Mouse (Mus musculus) kidney, embryonic 15.5 days (tissue): ENCODE results near the gene Agbl4. TPM values are rescaled to one million over a fixed set of nuclear protein-coding genes. Genes with fewer than 3 reads are reported as not detected.

Experiments
- ATAC-seq: fragments of 200-750 bp; cut with Nextera tagmentation; replicated peaks from 2 replicates; pipeline ENCODE4 v1.8.0; 2017; ENCODE audit warnings: moderate TSS enrichment; ENCODE audit not compliant: low FRiP score
- H3K27ac ChIP-seq: fragments of 300-500 bp; sonication (generic); 2 replicates; pipeline ENCODE4 v1.5.1; 2015; ENCODE audit warnings: mild to moderate bottlenecking, inconsistent platforms
- H3K27me3 ChIP-seq: fragments of 300-500 bp; sonication (generic); 2 replicates; pipeline ENCODE4 v1.6.1; 2015; ENCODE audit warnings: inconsistent platforms
- H3K36me3 ChIP-seq: fragments of 300-500 bp; sonication (generic); 2 replicates; pipeline ENCODE4 v1.6.1; 2015; ENCODE audit warnings: inconsistent platforms
- H3K4me1 ChIP-seq: fragments of 300-500 bp; sonication (generic); 2 replicates; pipeline ENCODE4 v1.6.1; 2015; ENCODE audit warnings: inconsistent platforms
- H3K4me2 ChIP-seq: fragments of 300-500 bp; sonication (generic); 2 replicates; pipeline ENCODE4 v1.6.1; 2015; ENCODE audit warnings: moderate library complexity, mild to moderate bottlenecking, inconsistent platforms
- H3K4me3 ChIP-seq: fragments of 300-500 bp; sonication (generic); replicated peaks from 2 replicates; pipeline ENCODE4 v1.5.1; 2015; ENCODE audit warnings: mild to moderate bottlenecking, inconsistent platforms
- H3K9ac ChIP-seq: fragments of 300-500 bp; sonication (generic); 2 replicates; pipeline ENCODE4 v1.6.1; 2015; ENCODE audit warnings: mild to moderate bottlenecking, inconsistent platforms
- H3K9me3 ChIP-seq: fragments of 300-500 bp; sonication (generic); replicated peaks from 2 replicates; pipeline ENCODE4 v1.6.1; 2016; ENCODE audit warnings: inconsistent platforms
- WGBS: fragments of 180-500 bp; shearing (Covaris S2); methylation state at CpG from one replicate; pipeline ENCODE4 v1.1.7; 2015; ENCODE audit warnings: mixed read lengths; 5-methylcytosine and 5-hydroxymethylcytosine counted together
- polyA plus RNA-seq: library from polyadenylated mRNA; unstranded; fragments of >200 nt; fragmentation: Nextera tagmentation; extraction: Ambion mirVana; gene quantifications from 2 replicates; pipeline ENCODE4 v1.2.1, GENCODE M21; 2015

Gene Agbl4
- polyA plus RNA-seq, 1 experiment from 2014 or later: 0.43 TPM

DNA sequence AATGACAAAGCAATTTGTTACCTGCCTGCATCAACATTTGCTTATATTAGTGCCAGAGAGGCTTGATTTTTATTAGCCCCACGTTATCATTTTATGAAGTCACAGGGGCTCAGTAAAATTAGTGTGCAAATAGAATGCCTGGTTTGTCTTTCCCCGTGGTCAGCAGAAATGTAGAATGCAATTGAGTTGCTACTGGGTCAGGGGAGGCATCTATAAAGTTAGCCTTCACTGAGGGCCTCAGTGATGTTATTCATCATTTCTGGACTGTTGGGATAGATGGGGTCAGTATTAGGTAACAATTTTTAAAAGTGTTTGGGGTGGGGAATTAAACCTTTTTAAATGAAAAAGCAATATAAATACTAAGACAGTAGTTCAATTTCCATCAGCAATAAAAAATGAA is 1125.5 kb downstream of the Agbl4 start:
- Histone ChIP-seq H3K4me1 (no peaks in the 10 kb centered on the region), H3K27me3 (no peaks in the 10 kb centered on the region), H3K9ac (no peak overlapping the region), H3K27ac (no peak overlapping the region), H3K4me3 (no peak overlapping the region), H3K9me3 (no peaks in the 10 kb centered on the region), H3K4me2 (no peak overlapping the region), H3K36me3 (no peaks in the 10 kb centered on the region)
- WGBS: 54% methylated on average over 2 of the region's 2 CpGs
- ATAC-seq: no peak

DNA sequence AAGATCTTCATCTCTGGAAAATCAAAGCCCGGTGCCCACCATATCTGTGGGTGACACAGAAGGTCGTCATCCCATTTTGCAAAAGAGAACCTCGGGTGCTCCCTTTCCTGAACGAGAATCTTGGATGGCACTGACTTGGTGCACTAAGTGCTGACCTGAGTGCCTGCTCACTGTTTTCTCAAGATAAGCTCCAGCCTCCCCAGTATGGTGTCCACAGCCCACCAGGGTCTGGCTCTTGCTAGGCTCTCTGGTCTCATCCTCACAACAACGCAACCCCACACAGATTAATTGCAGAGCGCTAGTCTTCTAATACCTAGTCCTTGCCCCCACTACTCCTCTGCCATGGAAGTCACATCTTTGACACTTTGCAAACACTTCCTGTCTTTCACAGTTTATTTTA is 1131.5 kb downstream of the Agbl4 start:
- Histone ChIP-seq H3K9me3 (no peaks in the 10 kb centered on the region), H3K4me3 (no peak overlapping the region), H3K27ac (no peak overlapping the region), H3K36me3 (no peaks in the 10 kb centered on the region), H3K4me2 (no peak overlapping the region), H3K27me3 (no peaks in the 10 kb centered on the region), H3K9ac (no peak overlapping the region), H3K4me1 (no peaks in the 10 kb centered on the region)
- whole genome bisulfite sequencing: 82% methylated on average over 6 of the region's 6 CpGs
- no peak for ATAC-seq

DNA sequence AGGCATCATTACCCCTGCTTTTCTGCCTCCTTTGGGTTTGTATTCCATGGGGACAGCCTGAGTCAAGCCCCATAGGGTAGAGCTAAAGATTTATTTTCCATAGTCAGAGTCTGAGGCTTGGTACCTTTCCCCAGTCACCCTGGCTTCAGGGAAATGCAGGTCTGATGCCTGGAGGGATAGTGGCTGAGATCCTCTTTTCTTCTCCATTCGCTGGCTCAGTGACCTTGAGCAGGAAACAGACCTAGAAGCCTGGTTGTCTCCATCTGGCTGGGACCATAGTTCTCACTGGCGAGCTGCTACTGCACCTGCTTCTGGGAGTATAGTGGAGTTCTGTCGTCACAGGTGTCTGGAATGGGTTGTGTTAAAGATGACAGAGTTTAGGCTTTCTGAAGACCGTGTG is 1132.5 kb downstream of the Agbl4 start:
- 83% methylated on average over 4 of the region's 4 CpGs for WGBS
- Histone ChIP-seq H3K4me3 (no peak overlapping the region), H3K9me3 (no peaks in the 10 kb centered on the region), H3K36me3 (no peaks in the 10 kb centered on the region), H3K27ac (no peak overlapping the region), H3K9ac (no peak overlapping the region), H3K4me2 (no peak overlapping the region), H3K4me1 (no peaks in the 10 kb centered on the region), H3K27me3 (no peaks in the 10 kb centered on the region)
- no peak for ATAC-seq

DNA sequence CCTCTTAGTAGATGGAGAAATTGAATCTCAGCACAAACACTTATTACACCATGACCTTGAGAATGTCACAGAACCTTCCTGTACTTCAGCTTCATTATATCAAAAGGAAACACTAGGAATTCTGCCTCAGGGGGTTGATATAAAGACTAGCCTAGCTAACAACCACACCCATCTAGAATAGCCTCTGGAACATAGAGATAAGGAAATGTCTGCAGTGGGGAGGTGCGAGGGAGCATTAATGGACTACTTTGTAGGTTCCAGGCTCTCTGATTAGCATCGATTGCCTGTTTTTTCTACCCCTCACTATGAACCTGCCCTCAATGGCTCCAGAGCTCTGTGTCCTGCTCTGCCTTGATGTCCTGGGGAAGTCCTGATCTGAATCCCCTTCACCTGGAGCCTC is 1133.1 kb downstream of the Agbl4 start:
- H3K36me3 ChIP-seq: no peaks in the 10 kb centered on the region
- no peaks in the 10 kb centered on the region for H3K4me1 ChIP-seq
- no peak overlapping the region for H3K4me3 ChIP-seq
- no peak overlapping the region for H3K4me2 ChIP-seq
- H3K9me3 ChIP-seq: no peaks in the 10 kb centered on the region
- WGBS: 83% methylated on average over 2 of the region's 2 CpGs
- H3K27me3 ChIP-seq: no peaks in the 10 kb centered on the region
- H3K27ac ChIP-seq: no peak overlapping the region
- H3K9ac ChIP-seq: no peak overlapping the region
- ATAC-seq: no peak

DNA sequence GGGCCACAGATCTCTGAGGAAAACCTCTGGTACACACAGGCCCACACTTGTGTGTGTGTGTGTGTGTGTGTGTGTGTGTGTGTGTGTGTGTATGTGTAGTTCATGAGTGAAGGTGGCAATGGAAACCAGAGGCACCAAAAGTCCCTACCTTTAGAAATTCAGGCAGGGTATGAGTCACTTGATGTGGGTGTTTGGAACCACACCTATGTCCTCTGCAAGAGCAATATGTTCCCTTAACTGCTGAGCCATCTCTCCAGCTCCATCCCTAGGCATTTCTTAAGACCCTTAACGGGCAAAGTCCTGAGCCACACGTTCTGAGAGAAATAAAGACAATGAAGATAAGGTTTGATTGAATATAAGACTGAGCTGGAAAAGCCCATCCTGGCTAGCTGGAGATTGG is 1147.2 kb downstream of the Agbl4 start:
- Histone ChIP-seq H3K4me1 (no peaks in the 10 kb centered on the region), H3K9me3 (no peaks in the 10 kb centered on the region), H3K4me2 (no peak overlapping the region), H3K9ac (no peak overlapping the region), H3K27ac (no peak overlapping the region), H3K4me3 (no peak overlapping the region), H3K36me3 (no peaks in the 10 kb centered on the region), H3K27me3 (no peaks in the 10 kb centered on the region)
- 89% methylated on average over 2 of the region's 2 CpGs for WGBS
- no peak for ATAC-seq

DNA sequence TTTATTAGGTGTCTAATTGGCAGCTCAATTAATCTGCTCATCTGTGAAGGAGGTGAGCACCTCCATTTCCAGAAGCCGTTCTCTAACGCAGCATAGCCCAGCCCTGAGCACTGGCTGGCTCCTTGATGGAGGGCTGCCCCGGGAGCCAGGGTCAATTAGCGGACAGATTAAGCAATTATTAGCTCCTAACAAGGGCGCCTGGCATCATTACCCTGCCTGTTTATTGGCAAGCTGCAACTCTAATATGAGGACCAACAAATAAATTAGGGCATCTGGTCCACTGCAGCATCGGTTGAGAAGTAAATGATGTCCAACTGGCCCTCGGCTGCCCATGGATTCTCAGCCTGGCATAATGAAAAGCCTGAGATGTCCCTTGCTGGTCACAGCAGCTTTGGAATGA is 1148.5 kb downstream of the Agbl4 start:
- ATAC-seq: no peak
- Histone ChIP-seq H3K36me3 (no peaks in the 10 kb centered on the region), H3K27me3 (no peaks in the 10 kb centered on the region), H3K9ac (no peak overlapping the region), H3K4me1 (no peaks in the 10 kb centered on the region), H3K4me2 (no peak overlapping the region), H3K4me3 (no peak overlapping the region), H3K9me3 (no peaks in the 10 kb centered on the region), H3K27ac (no peak overlapping the region)
- 55% methylated on average over 7 of the region's 7 CpGs for WGBS

DNA sequence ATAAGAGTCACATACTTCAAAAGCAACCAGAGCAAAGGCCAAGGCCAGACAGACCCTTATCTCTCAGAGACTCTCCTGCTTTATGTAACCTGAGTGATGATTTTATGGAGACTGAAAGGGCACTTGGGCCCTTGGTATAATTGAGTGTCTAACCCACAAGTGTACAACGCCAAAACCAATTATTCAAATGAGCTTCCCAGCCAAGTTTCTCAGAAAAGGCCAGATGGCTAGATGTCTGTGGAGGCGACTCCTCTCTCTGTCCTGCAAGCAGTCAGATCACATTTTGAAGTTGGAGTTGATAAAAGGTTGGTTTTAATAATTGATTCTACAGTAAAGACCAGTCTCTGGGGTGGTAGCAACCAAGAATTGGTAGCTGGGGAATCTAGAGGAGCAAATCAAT is 1158.0 kb downstream of the Agbl4 start:
- Histone ChIP-seq H3K27ac (no peak overlapping the region), H3K4me1 (no peaks in the 10 kb centered on the region), H3K36me3 (no peaks in the 10 kb centered on the region), H3K9me3 (no peaks in the 10 kb centered on the region), H3K4me3 (no peak overlapping the region), H3K27me3 (no peaks in the 10 kb centered on the region), H3K9ac (no peak overlapping the region), H3K4me2 (no peak overlapping the region)
- no peak for ATAC-seq
- WGBS: 71% methylated on average over 2 of the region's 2 CpGs

DNA sequence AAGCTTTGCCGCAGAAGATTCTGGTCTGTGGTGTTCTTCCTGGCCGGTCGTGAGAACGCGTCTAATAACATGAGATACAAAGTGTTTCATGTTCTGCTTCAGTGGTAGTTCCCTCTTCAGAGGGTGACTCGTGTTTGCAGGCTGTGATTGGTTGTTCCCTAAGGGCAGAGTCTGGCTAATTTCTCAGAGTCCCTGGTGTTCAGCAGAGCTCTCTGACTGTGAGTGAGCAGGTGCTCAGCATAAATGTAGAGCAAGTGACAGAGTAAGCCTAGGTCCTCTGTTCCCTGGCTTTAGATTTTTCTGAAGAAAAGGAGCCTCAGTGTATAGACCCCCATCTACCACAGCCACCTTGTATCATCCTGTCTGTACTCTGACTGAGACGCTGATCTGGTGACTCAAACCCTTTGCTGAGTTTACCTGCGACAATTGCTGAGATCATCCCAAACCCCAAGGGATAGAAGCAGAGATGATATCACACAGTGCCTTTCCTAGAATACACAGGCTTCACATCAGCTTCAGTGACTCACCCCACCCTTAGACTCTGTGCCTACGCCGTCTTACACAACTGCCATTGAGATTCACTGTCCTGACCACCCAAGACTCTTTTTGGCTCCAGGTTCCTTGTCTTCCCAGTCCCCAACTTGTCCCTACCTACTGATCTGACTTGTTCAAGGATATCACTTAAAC is 1179.8 kb downstream of the Agbl4 start:
- no peak overlapping the region for H3K27ac ChIP-seq
- no peaks in the 10 kb centered on the region for H3K4me1 ChIP-seq
- H3K27me3 ChIP-seq: no peaks in the 10 kb centered on the region
- ATAC-seq: no peak
- no peaks in the 10 kb centered on the region for H3K36me3 ChIP-seq
- H3K9ac ChIP-seq: no peak overlapping the region
- no peak overlapping the region for H3K4me2 ChIP-seq
- no peak overlapping the region for H3K4me3 ChIP-seq
- H3K9me3 ChIP-seq: no peaks in the 10 kb centered on the region
- 76% methylated on average over 10 of the region's 10 CpGs for WGBS

DNA sequence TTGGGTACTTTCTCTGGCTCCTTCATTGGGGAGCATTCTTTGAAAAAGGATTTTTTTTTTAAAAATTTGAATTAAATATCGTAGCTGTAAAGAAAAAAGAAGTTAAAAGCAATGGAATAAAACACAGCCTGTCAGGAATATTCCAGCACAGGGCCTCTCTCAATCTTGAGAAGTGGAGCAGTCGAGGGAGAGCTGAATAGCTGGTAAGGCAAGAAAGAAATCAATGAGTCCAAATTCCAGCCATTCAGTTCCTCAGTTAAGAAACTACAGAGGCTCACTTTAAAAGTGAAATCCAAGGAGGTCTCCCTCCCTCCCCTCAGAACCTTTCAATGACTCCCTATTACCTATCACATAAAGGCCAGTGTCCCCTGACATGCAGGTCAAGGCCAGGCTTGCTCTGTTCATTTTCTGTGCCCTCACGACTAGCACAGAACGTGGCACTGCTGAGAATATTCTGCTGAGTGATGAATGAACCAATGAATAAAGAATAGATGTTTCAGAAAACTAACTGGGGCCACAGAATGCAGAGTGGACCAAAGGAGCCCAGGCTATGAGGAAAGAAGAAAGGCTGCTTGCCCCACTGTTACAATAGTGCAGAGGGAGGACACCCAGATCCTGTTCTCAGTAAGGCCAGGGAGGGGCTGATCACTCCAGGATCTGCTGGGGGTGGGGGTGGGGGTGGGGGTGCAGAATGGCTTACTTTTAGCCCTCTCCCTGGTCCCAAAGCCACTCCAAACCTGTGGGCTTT is 1181.8 kb downstream of the Agbl4 start:
- Histone ChIP-seq H3K4me3 (no peak overlapping the region), H3K27ac (no peak overlapping the region), H3K9me3 (no peaks in the 10 kb centered on the region), H3K36me3 (no peaks in the 10 kb centered on the region), H3K27me3 (no peaks in the 10 kb centered on the region), H3K9ac (no peak overlapping the region), H3K4me1 (0 out of 2 replicates have a peak, but pooled peaks cover 1% of the 10 kb centered on the region), H3K4me2 (no peak overlapping the region)
- 46% methylated on average over 4 of the region's 4 CpGs for WGBS
- 0 out of 2 replicates have a peak, but pooled peaks have one; percentile 9 for ATAC-seq

DNA sequence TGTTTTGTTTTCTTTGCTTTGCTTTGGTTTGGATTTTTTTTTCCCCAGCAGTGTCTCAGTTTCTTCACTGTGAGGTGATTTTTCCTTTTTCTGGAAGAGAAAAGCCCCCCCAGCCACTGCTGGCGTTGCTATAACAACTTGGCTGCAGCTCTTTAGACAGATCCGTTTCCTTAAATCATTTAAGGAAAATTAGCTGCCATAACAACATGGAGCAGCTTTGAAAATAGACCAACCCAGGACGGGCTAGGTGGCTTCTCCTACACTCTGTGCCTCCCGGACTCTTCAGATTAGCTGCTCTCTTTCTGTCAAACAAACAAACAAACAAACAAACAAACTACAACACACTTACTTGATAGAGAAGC is 1182.4 kb downstream of the Agbl4 start:
- no peak overlapping the region for H3K4me3 ChIP-seq
- no peak overlapping the region for H3K27ac ChIP-seq
- H3K27me3 ChIP-seq: no peaks in the 10 kb centered on the region
- H3K36me3 ChIP-seq: no peaks in the 10 kb centered on the region
- ATAC-seq: no peak
- no peak overlapping the region for H3K4me2 ChIP-seq
- H3K9ac ChIP-seq: no peak overlapping the region
- H3K9me3 ChIP-seq: no peaks in the 10 kb centered on the region
- 36% methylated on average over 4 of the region's 4 CpGs for WGBS
- 0 out of 2 replicates have a peak, but pooled peaks cover 3% of the 10 kb centered on the region for H3K4me1 ChIP-seq

DNA sequence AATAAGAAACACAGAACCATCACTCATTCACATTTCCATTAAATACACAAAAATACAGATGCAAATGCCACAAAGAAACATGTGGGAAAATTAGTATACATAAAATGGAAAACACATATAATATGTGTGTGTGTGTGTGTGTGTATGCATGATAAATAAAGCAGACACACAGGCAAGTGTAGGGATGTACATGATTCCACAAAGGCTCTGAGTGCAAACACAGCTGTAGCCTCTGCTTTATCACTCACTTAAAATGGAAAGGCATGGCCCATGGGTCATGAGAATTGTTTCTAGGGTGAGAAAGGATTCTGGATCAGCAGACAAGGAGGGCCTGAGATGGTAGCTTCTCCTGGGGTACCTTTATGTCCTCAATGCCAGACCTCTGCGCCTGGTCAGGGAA is 1182.8 kb downstream of the Agbl4 start:
- Histone ChIP-seq H3K36me3 (no peaks in the 10 kb centered on the region), H3K4me1 (0 out of 2 replicates have a peak, but pooled peaks cover 3% of the 10 kb centered on the region), H3K27me3 (no peaks in the 10 kb centered on the region), H3K9ac (no peak overlapping the region), H3K27ac (no peak overlapping the region), H3K4me2 (no peak overlapping the region), H3K9me3 (no peaks in the 10 kb centered on the region), H3K4me3 (no peak overlapping the region)
- ATAC-seq: no peak
- WGBS: 97% methylated on average over 1 of the region's 1 CpGs

DNA sequence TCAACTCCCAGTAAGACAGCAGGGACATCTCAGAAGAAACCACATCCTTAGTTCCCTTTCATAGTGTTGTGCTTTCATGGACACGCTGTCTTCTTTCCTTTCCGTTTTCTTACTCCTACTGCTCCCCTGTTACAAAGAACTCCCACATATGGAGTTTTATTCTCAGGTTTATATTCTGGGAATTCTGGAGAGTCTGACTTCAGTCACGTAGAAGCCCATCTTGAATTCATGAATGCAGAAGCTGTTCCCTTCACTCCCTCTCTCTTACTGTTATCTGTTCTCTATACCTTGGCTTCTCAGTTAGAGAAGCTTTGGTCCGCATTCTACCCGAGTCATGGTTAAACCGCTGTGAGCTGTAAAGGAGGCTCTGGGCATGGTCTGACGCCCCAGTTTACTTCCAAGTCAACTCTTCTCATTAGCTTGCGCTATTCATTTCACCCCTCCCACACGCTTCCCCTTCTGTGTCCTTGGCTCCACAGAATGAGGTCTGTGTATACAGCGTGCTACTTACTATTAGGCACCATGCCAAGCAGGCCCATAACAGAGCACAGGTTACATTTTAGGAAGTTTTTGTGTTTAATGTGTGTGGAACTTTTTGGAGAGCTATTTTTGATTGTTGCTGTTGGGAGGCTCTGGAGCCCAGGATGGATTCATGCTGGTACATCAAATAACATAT is 1186.2 kb downstream of the Agbl4 start:
- H3K27ac ChIP-seq: no peak overlapping the region
- H3K36me3 ChIP-seq: no peaks in the 10 kb centered on the region
- no peak overlapping the region for H3K4me2 ChIP-seq
- H3K4me1 ChIP-seq: 0 out of 2 replicates have a peak, but pooled peaks cover 3% of the 10 kb centered on the region
- WGBS: 46% methylated on average over 10 of the region's 10 CpGs
- no peak overlapping the region for H3K9ac ChIP-seq
- H3K4me3 ChIP-seq: no peak overlapping the region
- no peaks in the 10 kb centered on the region for H3K9me3 ChIP-seq
- no peaks in the 10 kb centered on the region for H3K27me3 ChIP-seq
- peak; percentile 74; the same call in 1 of the 2 replicates for ATAC-seq
